Mouse (Mus musculus) testis, adult 2 months (tissue): ENCODE data around the gene Rab6a.
"Not testable (repeated sequence)": the region's sequence is repeated elsewhere in the genome, so short reads cannot be mapped to it uniquely, and the experiment has no call there.

Experiments
- CTCF ChIP-seq: fragments of 200-500 bp; IDR thresholded peaks from 2 replicates; pipeline ENCODE4 v1.5.1; 2012; ENCODE audit warnings: low read depth, mild to moderate bottlenecking, inconsistent platforms, low read length, moderate library complexity; ENCODE audit not compliant: control insufficient read depth, insufficient read depth, insufficient replicate concordance
- POLR2A ChIP-seq: fragments of 200-500 bp; IDR thresholded peaks from 2 replicates; pipeline ENCODE4 v1.6.1; 2012; ENCODE audit warnings: low read depth, mild to moderate bottlenecking, inconsistent platforms, low read length, moderate library complexity; ENCODE audit not compliant: control insufficient read depth

DNA sequence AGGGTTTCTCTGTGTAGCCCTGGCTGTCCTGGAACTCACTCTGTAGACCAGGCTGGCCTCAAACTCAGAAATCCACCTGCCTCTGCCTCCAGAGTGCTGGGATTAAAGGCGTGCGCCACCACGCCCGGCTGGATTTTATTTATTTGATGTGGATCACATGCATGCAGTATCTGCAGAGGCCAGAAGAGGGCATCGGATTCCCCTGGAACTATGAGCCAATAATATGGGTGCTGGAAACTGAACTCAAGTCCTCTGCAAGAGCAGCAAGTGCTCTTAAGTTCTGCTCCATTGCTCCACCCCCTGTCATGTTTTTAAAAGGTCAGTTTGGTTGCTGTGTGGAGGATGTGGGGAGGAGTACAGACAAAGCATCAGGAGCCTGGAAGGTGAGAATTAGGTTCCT, 40.0 kb upstream of the Rab6a start:
- not testable (repeated sequence) for TF ChIP-seq POLR2A, CTCF
